21 mouse cellular contexts compared by ENCODE assay signal in genomic region chr8:119245181-119245580, GRCm38 (mm10).
DNase-seq lines count a peak whose midpoint lies in the region; ATAC-seq and TF ChIP-seq lines count a peak whose summit lies in the region.
"Had no signal": no experiment of that assay in that cellular context is flagged by ENCODE, and none has a peak within 500 bp of the region (broad histone marks: within the 10 kb centered on the region; RNA-seq: fewer than 3 reads in every experiment).

No protein-coding gene starts in this region.

- no peak for TF ChIP-seq EP300 in heart, adult 2 months (IDR thresholded peaks at IDR 0.05; ENCODE audit: insufficient read depth, low read depth, low read length)

- no peak for ATAC-seq in midbrain, embryonic 14.5 days (ENCODE audit: low FRiP score, low TSS enrichment)
- ATAC-seq: forebrain, embryonic 13.5 days; hindbrain, embryonic 16.5 days; inflammation-experienced regulatory T-cells, adult 6 months had no signal

- no peak overlapping the region for H3K4me2 ChIP-seq in midbrain, embryonic 14.5 days (ENCODE audit: low read length)
- H3K4me2 ChIP-seq: forebrain, embryonic 13.5 days; heart, embryonic 13.5 days; hindbrain, embryonic 12.5 days had no signal

- no peak overlapping the region for H3K4me3 ChIP-seq in heart, adult 2 months
- H3K4me3 ChIP-seq in midbrain, embryonic 14.5 days (replicated peaks; ENCODE audit: low read depth, low read length) = no peak overlapping the region
- no peak overlapping the region for H3K4me3 ChIP-seq in midbrain, embryonic 10.5 days
- H3K4me3 ChIP-seq: forebrain, embryonic 10.5 days; forebrain, embryonic 13.5 days; heart, embryonic 10.5 days; heart, embryonic 13.5 days; hindbrain, embryonic 12.5 days had no signal

- 63% methylated on average over 4 of the region's 4 CpGs for WGBS in heart, adult 2 months
- WGBS in midbrain, embryonic 14.5 days = 42% methylated on average over 4 of the region's 4 CpGs
- WGBS in midbrain, embryonic 10.5 days = 40% methylated on average over 4 of the region's 4 CpGs

- H3K79me2 ChIP-seq in heart, adult 2 months (replicated peaks; ENCODE audit: control insufficient read depth, insufficient read depth, low read length) = no peaks in the 10 kb centered on the region

- H3K4me1 ChIP-seq in heart, adult 2 months (ENCODE audit: control insufficient read depth, insufficient read depth, low read length) = no peaks in the 10 kb centered on the region
- H3K4me1 ChIP-seq in midbrain, embryonic 14.5 days (ENCODE audit: control insufficient read depth, insufficient read depth, low read length) = no peaks in the 10 kb centered on the region
- H3K4me1 ChIP-seq in midbrain, embryonic 10.5 days = peaks cover 11% of the 10 kb centered on the region
- H3K4me1 ChIP-seq: forebrain, embryonic 13.5 days; heart, embryonic 10.5 days; hindbrain, embryonic 12.5 days had no signal

- peak; percentile 17; the same call in 1 of the 2 replicates for TF ChIP-seq CTCF in heart, adult 2 months (IDR thresholded peaks at IDR 0.05)

- H3K27ac ChIP-seq in heart, adult 2 months = no peak overlapping the region
- no peak overlapping the region for H3K27ac ChIP-seq in midbrain, embryonic 14.5 days (replicated peaks; ENCODE audit: low read depth, low read length)
- no peak overlapping the region for H3K27ac ChIP-seq in midbrain, embryonic 10.5 days (replicated peaks)
- H3K27ac ChIP-seq: forebrain, embryonic 10.5 days; forebrain, embryonic 13.5 days; heart, embryonic 10.5 days; heart, embryonic 13.5 days; hindbrain, embryonic 12.5 days had no signal

- intact Hi-C loops in heart, adult 2 months (cut with DNase I) = no loop called here
- intact Hi-C loops in heart, postnatal 36 days (cut with DNase I) = no loop called here

- H3K9ac ChIP-seq in heart, adult 2 months (ENCODE audit: low read depth, low read length) = no peak overlapping the region
- no peak overlapping the region for H3K9ac ChIP-seq in midbrain, embryonic 14.5 days (replicated peaks; ENCODE audit: low read length)
- H3K9ac ChIP-seq: forebrain, embryonic 13.5 days; heart, embryonic 13.5 days; hindbrain, embryonic 12.5 days had no signal

- DNase-seq in heart, adult 2 months = no peak
- no peak for DNase-seq in heart, postnatal 36 days
- DNase-seq in midbrain, embryonic 14.5 days = peak; percentile 45
- DNase-seq in midbrain, embryonic 10.5 days (ENCODE audit: low spot score) = no peak
- DNase-seq in ES-CJ7 (ENCODE audit: low read depth, low spot score) (peak; percentile 54), ZHBTc4 (ENCODE audit: low read depth, low spot score) (peak; percentile 81)
- no peak for DNase-seq in layer of hippocampus, postnatal 25 days (ENCODE audit: extremely low spot score in 1 of 2, low spot score in 1 of 2)
- DNase-seq: adrenal gland, postnatal 10 days; adrenal gland, postnatal 36 days; B cell, adult 2 months; cerebellum, adult 9-10 months; gastrocnemius, postnatal 25 days; heart, adult 18-20 months; heart, postnatal 14 days had no signal

- H3K27me3 ChIP-seq in heart, adult 2 months (ENCODE audit: control insufficient read depth, insufficient read depth, low read length) = no peaks in the 10 kb centered on the region
- H3K27me3 ChIP-seq in midbrain, embryonic 14.5 days (ENCODE audit: control insufficient read depth, insufficient read depth, low read length) = no peaks in the 10 kb centered on the region
- no peaks in the 10 kb centered on the region for H3K27me3 ChIP-seq in midbrain, embryonic 10.5 days (ENCODE audit: low read depth, poor library complexity, severe bottlenecking)
- H3K27me3 ChIP-seq: forebrain, embryonic 13.5 days; heart, embryonic 13.5 days; hindbrain, embryonic 12.5 days had no signal

- no peaks in the 10 kb centered on the region for H3K36me3 ChIP-seq in heart, adult 2 months (ENCODE audit: control insufficient read depth, insufficient read depth, low read length)
- no peaks in the 10 kb centered on the region for H3K36me3 ChIP-seq in midbrain, embryonic 14.5 days (ENCODE audit: control insufficient read depth, insufficient read depth, low read length)
- no peaks in the 10 kb centered on the region for H3K36me3 ChIP-seq in midbrain, embryonic 10.5 days
- H3K36me3 ChIP-seq: forebrain, embryonic 10.5 days; heart, embryonic 10.5 days; heart, embryonic 13.5 days; hindbrain, embryonic 12.5 days had no signal

- no peaks in the 10 kb centered on the region for H3K9me3 ChIP-seq in midbrain, embryonic 14.5 days (ENCODE audit: control insufficient read depth, low read length)
- H3K9me3 ChIP-seq in midbrain, embryonic 10.5 days (replicated peaks) = peaks cover 7% of the 10 kb centered on the region; the same call in 1 of the 2 replicates
- H3K9me3 ChIP-seq: forebrain, embryonic 10.5 days; heart, embryonic 10.5 days; hindbrain, embryonic 12.5 days had no signal

- TF ChIP-seq POLR2A in heart, adult 2 months (IDR thresholded peaks at IDR 0.05; ENCODE audit: insufficient read depth, low read depth, low read length) = no peak

Comparison
In these comparisons a context has a peak if more than half of its experiments do, and no peak if none do; other contexts are left out.
1. DNase-seq: peak in midbrain, embryonic 14.5 days (single experiment), ES-CJ7 (single experiment) and ZHBTc4 (single experiment); none in heart, adult 2 months (0 of 2), heart, postnatal 36 days (0 of 2), midbrain, embryonic 10.5 days (single experiment) and layer of hippocampus, postnatal 25 days (0 of 2).